Mouse (Mus musculus): ENCODE data around the gene Aldh1l2.

Aldh1l2 gene

DNA sequence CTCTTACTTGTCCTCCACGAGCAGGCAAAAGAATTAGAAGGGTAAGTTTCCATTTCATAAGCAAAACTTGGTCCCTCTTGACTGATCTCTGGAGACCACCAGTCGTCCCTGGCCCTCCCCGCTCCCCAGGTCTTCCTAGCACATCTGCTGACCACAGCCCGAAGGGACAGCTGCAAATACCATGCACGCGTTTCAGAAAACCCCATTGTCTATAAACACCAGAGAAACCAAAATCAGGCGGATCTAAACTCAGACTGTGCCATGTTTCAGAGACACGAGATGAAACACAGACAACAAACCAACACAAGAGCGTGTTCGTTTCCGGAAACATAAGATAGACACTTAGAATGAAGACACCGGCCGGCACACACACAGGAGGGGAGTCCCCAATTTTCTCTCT lies 58.7 kb downstream of the Aldh1l2 start:
- no peak for DNase-seq (ENCODE audit: low read depth, low spot score)

DNA sequence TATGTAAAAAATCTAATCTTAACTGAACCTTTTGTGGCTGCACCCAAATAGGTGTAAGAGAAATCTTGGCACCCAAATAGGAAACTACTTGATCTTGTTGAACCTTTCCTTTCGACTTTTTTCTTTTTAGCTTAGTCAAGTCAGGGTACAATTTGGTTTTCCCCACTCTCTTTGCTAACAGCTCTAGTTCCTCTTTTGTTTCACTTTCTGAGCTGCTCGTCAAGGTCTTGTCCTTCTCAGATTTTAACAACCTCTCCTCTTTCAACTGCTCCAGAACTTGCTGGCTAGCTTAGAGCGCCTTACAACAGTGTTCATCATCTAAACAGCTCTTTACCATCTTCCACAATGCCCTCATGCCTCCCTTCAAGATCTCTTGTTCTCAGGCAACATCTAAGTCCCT lies 76.4 kb downstream of the Aldh1l2 start:
- DNase-seq (ENCODE audit: low read depth, low spot score) = no peak

DNA sequence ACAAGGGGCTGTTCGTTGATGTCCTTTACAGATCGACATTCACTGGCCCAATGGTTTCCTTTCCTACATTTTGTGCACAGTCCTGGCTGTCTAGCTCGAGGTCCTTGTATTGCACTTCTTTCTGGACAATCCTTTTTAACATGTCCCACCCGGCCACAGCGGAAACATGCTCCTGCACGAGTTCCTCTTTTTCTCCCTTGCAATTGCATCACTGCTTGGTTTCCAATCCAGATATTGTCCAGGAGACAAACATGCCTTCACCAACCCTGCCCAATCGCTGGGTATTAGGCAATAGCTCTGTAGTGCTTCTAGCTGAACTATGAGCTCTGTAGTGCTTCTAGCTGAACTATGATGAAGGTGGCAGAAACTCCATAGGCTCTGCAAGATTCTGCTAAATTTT lies 85.4 kb downstream of the Aldh1l2 start:
- DNase-seq (ENCODE audit: low read depth, low spot score) = no peak
